Mouse (Mus musculus) c-Kit-positive CD71-negative TER-119-negative erythroid progenitor cells, embryonic 14.5 days (primary cell): ENCODE data around the gene Tex45.

Experiments used
- DNase-seq: peaks from one replicate; pipeline ENCODE4 v3.0.0-alpha.2; 2013; ENCODE audit warnings: low read depth

The Tex45 gene

GRCm38 (mm10) chr8:3485192-3485591, 14.5 kb downstream of the Tex45 start:
- no peak for DNase-seq

DNA sequence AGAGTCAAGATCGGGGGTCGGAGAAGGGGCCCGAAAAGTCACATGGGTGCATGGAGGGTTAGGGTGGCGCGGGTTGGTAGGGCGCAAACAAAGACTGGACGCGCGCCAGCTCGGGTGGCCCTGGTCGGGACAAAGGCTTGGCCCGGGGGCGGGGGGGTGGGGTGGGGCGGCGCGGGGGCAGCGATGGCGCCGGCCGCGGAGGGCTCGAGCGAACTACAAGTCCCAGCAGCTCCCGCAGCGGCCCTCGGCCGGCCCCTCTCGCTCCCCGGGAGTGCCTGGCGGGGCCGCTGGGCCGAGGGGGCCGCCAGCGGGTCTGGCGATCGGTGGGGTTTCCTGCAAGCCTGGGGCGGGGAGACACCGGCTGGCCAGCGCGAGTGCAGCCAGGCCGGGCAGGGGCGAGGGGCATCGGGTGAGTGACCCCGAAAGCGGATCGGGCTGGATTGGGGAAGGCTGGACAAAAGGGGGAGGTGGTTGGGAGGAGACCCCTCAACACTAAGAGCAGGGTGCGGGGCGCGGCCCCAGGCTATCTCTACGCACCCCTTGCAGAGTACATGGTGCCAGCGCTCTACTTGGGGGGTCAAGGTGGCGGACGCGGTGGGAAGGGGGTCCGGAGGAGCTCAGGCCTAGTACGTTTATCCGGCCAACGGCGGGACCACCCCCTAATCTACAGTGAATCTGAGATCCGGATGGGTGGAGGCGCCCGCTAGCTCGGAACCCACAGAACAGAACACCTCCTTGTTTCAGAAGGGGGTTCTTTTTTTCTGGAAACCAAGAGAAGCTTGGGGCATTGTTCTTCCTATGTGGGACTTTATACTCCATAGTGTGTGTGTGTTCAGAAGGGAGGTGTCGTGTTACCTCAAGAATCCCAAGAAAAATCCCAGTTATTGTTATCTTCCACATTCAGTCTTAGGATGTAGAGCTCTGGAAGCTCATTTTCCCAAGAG, 22.5 kb downstream of the Tex45 start, which contains the start of gene Zfp358:
Gene Zfp358, plus strand, starts transcription at position 238 of the 944 bp plus-strand sequence.
- DNase-seq: no peak

- no peak for DNase-seq
These were observed 23.2 kb downstream of the Tex45 start for GRCm38 (mm10) chr8:3493845-3494208.

GRCm38 (mm10) chr8:3495578-3496427, 25.1 kb downstream of the Tex45 start:
- no peak for DNase-seq

DNA sequence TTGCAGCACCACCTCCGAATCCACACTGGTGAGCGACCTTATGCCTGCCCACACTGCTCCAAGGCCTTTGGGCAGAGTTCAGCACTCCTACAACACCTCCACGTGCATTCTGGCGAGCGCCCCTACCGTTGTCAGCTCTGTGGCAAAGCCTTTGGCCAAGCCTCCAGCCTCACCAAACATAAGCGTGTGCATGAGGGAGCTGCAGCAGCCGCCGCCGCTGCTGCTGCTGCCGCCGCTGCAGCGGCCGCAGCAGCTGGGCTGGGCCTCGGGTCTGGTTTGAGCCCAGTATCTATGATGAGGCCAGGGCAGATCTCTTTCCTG, 25.7 kb downstream of the Tex45 start:
- DNase-seq: no peak

DNA sequence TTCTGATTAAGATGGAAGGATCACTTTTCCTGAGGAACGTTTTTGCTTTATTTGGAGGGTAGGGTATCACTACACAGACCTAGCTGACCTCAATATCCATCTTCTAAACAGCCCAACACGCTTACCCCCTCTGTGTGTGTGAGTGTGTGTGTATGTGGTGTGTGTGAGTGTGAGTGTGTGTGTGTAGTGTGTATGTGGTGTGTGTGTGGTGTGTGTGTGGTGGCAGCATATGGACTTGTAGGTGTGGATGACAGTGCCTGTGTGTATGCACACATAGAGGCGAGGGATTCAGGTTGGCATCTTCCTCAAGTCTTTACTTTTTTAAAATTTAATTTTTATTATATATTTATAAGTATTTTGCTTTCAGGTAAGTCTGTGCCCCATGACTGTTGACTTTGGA, 27.9 kb downstream of the Tex45 start:
- no peak for DNase-seq

GRCm38 (mm10) chr8:3499751-3500150, 29.1 kb downstream of the Tex45 start:
- no peak for DNase-seq

GRCm38 (mm10) chr8:3500235-3501090, 29.8 kb downstream of the Tex45 start, which contains the start of gene Mcoln1:
Gene Mcoln1 (plus strand): TSS chr8:3500457.
- DNase-seq: peak; percentile 96

DNA sequence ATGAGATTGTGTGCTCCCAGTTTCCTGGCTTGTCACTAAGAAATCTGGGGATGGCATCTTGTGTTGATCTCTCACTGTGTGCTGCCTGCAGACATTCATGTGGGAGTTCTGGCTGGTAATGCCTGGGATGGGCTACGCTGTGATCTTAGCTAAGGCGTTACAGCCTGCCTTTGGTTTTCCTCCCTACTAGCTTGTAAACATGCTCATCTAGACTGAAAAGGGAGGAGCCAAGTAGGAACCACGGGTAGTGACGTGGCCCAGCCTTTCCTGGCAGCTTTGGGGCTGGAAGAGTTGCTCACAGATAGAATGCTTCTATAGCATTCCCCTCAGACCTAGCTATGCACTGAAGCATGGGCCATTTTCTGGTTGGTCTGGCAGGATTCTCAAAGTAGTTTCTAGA, 31.6 kb downstream of the Tex45 start:
- DNase-seq: no peak

- no peak for DNase-seq
These were observed 37.5 kb downstream of the Tex45 start for GRCm38 (mm10) chr8:3507979-3508754.

- no peak for DNase-seq
These were observed 44.1 kb downstream of the Tex45 start for GRCm38 (mm10) chr8:3514681-3515247.

GRCm38 (mm10) chr8:3515260-3515671, 44.6 kb downstream of the Tex45 start, which contains the start of gene Pnpla6:
Gene Pnpla6 (plus strand): TSS chr8:3515384.
- no peak for DNase-seq

GRCm38 (mm10) chr8:3515771-3516417, 45.2 kb downstream of the Tex45 start:
- DNase-seq: no peak

- DNase-seq: peak; percentile 88
These were observed 45.9 kb downstream of the Tex45 start for GRCm38 (mm10) chr8:3516450-3517116.

DNA sequence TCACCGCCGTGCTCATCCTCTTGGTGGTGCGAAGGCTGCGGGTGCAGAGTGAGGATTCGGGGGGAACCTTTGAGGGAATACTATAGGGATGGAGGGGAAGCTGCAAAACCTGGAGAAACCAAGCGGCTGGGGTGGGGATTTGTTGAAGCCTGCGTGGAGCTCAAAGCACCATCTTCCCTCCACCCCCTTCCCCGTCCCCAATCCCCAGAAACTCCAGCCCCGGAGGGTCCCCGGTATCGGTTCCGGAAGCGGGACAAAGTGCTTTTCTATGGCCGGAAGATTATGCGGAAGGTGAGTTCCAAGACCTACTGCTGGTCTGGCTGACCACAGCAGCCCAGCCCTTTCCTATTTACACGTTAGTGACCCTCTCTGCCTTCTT, 46.4 kb downstream of the Tex45 start:
- DNase-seq: no peak

DNA sequence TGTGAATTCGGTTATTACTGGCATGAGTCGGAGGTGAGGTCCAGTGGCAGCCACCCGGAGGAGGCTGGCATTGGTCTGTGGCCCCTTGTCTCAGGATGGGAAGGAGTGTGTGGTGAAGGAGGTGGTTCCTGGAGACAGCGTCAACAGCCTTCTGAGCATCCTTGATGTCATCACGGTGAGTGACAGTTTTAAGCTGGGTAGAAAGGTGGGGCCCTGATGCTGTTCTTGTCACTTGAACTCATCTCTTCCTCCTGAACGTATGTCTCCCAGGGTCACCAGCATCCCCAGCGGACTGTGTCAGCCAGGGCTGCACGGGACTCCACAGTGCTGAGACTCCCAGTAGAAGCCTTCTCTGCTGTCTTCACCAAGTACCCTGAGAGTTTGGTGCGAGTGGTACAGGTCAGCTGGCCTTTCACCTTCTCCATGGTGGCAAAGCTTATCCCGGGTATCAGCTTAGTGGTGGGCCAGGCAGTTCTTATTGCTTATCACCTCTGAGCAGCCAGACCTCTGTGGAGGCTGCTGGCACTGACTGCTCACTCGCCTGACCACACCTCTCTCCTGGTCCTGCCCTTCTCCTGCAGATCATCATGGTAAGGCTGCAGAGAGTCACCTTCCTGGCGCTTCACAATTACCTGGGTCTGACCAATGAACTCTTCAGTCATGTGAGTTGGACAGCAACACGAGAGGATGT, 51.5 kb downstream of the Tex45 start:
- DNase-seq: no peak

DNA sequence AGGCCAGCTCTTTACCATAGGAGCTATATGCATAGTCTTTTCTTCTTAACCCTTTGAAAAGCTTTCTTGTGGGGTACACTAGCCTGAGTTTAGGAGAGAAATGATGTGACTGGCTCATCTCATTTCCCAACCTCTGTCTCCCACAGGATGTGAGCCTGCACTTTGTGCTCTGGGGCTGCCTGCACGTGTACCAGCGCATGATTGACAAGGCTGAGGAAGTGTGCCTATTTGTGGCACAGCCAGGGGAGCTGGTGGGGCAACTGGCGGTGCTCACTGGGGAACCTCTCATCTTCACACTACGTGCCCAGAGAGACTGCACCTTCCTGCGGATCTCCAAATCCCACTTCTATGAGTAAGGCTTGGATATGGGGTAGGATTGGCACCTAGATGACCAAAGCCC, 60.2 kb downstream of the Tex45 start:
- no peak for DNase-seq

- no peak for DNase-seq
These were observed 61.3 kb downstream of the Tex45 start for GRCm38 (mm10) chr8:3531936-3532335.
